Mouse (Mus musculus): ENCODE results near the gene Svs3b. TPM values are rescaled to one million over a fixed set of nuclear protein-coding genes. Genes with fewer than 3 reads are reported as not detected.

Gene Svs3b
- total and polyA plus RNA-seq, 3 experiments: not detected

- no peaks in the 10 kb centered on the region for H3K9me3 ChIP-seq (replicated peaks; ENCODE audit: low read length)
- no peak for DNase-seq (ENCODE audit: extremely low read depth)
- no peaks in the 10 kb centered on the region for H3K27me3 ChIP-seq (replicated peaks)
- in situ Hi-C loops (cut with MboI; ENCODE audit: low pct_ligation_motif_present, low pct_unique_long_range_greater_than_20kb, low sequenced_read_pairs) (no loop called here), dilution Hi-C loops (cut with MboI; ENCODE audit: extremely low pct_ligation_motif_present, extremely low pct_unique_long_range_greater_than_20kb, low sequenced_read_pairs) (no loop called here)
- H3K27ac ChIP-seq (ENCODE audit: insufficient read depth, low read depth): no peak within 1 kb of the TSS
- no peak for TF ChIP-seq POLR2AphosphoS2 (IDR thresholded peaks at IDR 0.05; ENCODE audit: low read depth, low read length)
- TF ChIP-seq TBP (conservative IDR thresholded peaks at IDR 0.05; ENCODE audit: low read depth, low read length): no peak
- TF ChIP-seq CHD1 (IDR thresholded peaks at IDR 0.05; ENCODE audit: low read depth, low read length): no peak
- TF ChIP-seq SMC3 (IDR thresholded peaks at IDR 0.05; ENCODE audit: low read depth, low read length): no peak
- no peak for TF ChIP-seq MAX (IDR thresholded peaks at IDR 0.05; ENCODE audit: low read length)
- no peak for TF ChIP-seq NRF1 (IDR thresholded peaks at IDR 0.05; ENCODE audit: low read depth, low read length)
- TF ChIP-seq E2F4 (IDR thresholded peaks at IDR 0.05; ENCODE audit: insufficient replicate concordance, low read depth, low read length): no peak
- no peak for TF ChIP-seq RAD21 (IDR thresholded peaks at IDR 0.05; ENCODE audit: low read depth, low read length)
- no peak for TF ChIP-seq BHLHE40 (IDR thresholded peaks at IDR 0.05; ENCODE audit: low read depth, low read length)
- no peak for TF ChIP-seq KAT2A (IDR thresholded peaks at IDR 0.05; ENCODE audit: insufficient replicate concordance, low read length)
- TF ChIP-seq MYC (IDR thresholded peaks at IDR 0.05; ENCODE audit: low read depth, low read length): no peak
- TF ChIP-seq ZKSCAN1 (IDR thresholded peaks at IDR 0.05; ENCODE audit: borderline replicate concordance, low read depth, low read length): no peak
- no peak for TF ChIP-seq USF1 (IDR thresholded peaks at IDR 0.05; ENCODE audit: low read depth, low read length)
- no peak for TF ChIP-seq RCOR1 (conservative IDR thresholded peaks at IDR 0.05; ENCODE audit: low read depth, low read length)
- no peak for TF ChIP-seq ETS1 (conservative IDR thresholded peaks at IDR 0.05; ENCODE audit: low read depth, low read length)
- TF ChIP-seq ZC3H11A (IDR thresholded peaks at IDR 0.05; ENCODE audit: low read depth, low read length): no peak
- TF ChIP-seq ZNF384 (IDR thresholded peaks at IDR 0.05; ENCODE audit: low read depth, low read length): no peak
- TF ChIP-seq JUN (IDR thresholded peaks at IDR 0.05; ENCODE audit: insufficient read depth, low read depth, low read length): no peak
- TF ChIP-seq HCFC1 (IDR thresholded peaks at IDR 0.05; ENCODE audit: low read depth, low read length): no peak
- H3K36me3 ChIP-seq (replicated peaks in 1 of 2; ENCODE audit: control insufficient read depth in 1 of 2, insufficient read depth in 1 of 2, low read length in 1 of 2): no peaks in the 10 kb centered on the region
- H3K9ac ChIP-seq (ENCODE audit: insufficient read depth, low read depth): no peak within 1 kb of the TSS
- H3K4me3 ChIP-seq (replicated peaks in 1 of 3; ENCODE audit: low read depth in 2 of 3, low read length in 2 of 3, poor library complexity in 1 of 3): no peak within 1 kb of the TSS
- peaks cover 2 to 27% of the 10 kb centered on the region in 2 experiments for H3K4me1 ChIP-seq (ENCODE audit: control insufficient read depth in 1 of 2, insufficient read depth in 2 of 2)
- no peak within 1 kb of the TSS; the same call in 1 of the 2 replicates for H3K4me2 ChIP-seq (ENCODE audit: insufficient read depth, low read depth, poor library complexity, severe bottlenecking)
- H3K79me2 ChIP-seq (replicated peaks; ENCODE audit: control insufficient read depth, extremely low read depth, insufficient read depth, poor library complexity, severe bottlenecking): no peaks in the 10 kb centered on the region
Observed at GRCm38 (mm10) chr2:164221522-164221921, 34.9 kb downstream of the Svs3b start, which contains the start of gene Wfdc15b. Gene Wfdc15b, minus strand, starts transcription at chr2:164221660.

GRCm38 (mm10) chr2:164219295-164219694, 37.1 kb downstream of the Svs3b start:
- Histone ChIP-seq H3K4me3 (replicated peaks in 1 of 3; ENCODE audit: low read depth in 2 of 3, low read length in 2 of 3, poor library complexity in 1 of 3) (no peak overlapping the region), H3K9ac (ENCODE audit: insufficient read depth, low read depth) (no peak overlapping the region), H3K9me3 (replicated peaks; ENCODE audit: low read length) (no peaks in the 10 kb centered on the region), H3K4me1 (ENCODE audit: control insufficient read depth in 1 of 2, insufficient read depth in 2 of 2) (peaks cover 2 to 27% of the 10 kb centered on the region in 2 experiments), H3K79me2 (replicated peaks; ENCODE audit: control insufficient read depth, extremely low read depth, insufficient read depth, poor library complexity, severe bottlenecking) (no peaks in the 10 kb centered on the region), H3K27me3 (replicated peaks) (no peaks in the 10 kb centered on the region), H3K4me2 (ENCODE audit: insufficient read depth, low read depth, poor library complexity, severe bottlenecking) (peak overlapping the region; percentile 24), H3K36me3 (replicated peaks in 1 of 2; ENCODE audit: control insufficient read depth in 1 of 2, insufficient read depth in 1 of 2, low read length in 1 of 2) (no peaks in the 10 kb centered on the region), H3K27ac (ENCODE audit: insufficient read depth, low read depth) (no peak overlapping the region)
- dilution Hi-C loops (cut with MboI; ENCODE audit: extremely low pct_ligation_motif_present, extremely low pct_unique_long_range_greater_than_20kb, low sequenced_read_pairs): no loop called here
- TF ChIP-seq TBP (conservative IDR thresholded peaks at IDR 0.05; ENCODE audit: low read depth, low read length) (no peak), MAX (IDR thresholded peaks at IDR 0.05; ENCODE audit: low read length) (0 out of 2 replicates have a peak, but pooled peaks have one; percentile 16), PAX5 (IDR thresholded peaks at IDR 0.05; ENCODE audit: low read length) (no peak), BHLHE40 (IDR thresholded peaks at IDR 0.05; ENCODE audit: low read depth, low read length) (peak; percentile 64), EP300 (IDR thresholded peaks at IDR 0.05; ENCODE audit: low read length) (no peak), TCF12 (IDR thresholded peaks at IDR 0.05; ENCODE audit: low read depth, low read length) (peak; percentile 57; the same call in 1 of the 2 replicates)
- DNase-seq (ENCODE audit: extremely low read depth): peak; percentile 13
- in situ Hi-C loops (cut with MboI; ENCODE audit: low pct_ligation_motif_present, low pct_unique_long_range_greater_than_20kb, low sequenced_read_pairs): no loop called here

All from CH12.LX (cell line).